Mouse (Mus musculus) brain, embryonic 18.5 days (tissue): ENCODE measurements around the gene Kdm4b.
A peak's percentile ranks its signal among the peaks of the same experiment; 100 is the strongest.

ENCODE experiments used
- DNase-seq: peaks from one replicate; pipeline ENCODE4 v3.0.0-alpha.2; 2012; ENCODE audit warnings: low read depth, low spot score

The Kdm4b gene

GRCm38 (mm10) chr17:56325450-56326152 lies at the start of gene Kdm4b:
Kdm4b (plus strand) TSS chr17:56326062.
- DNase-seq = peak; percentile 99

- DNase-seq = peak; percentile 60
These were observed 49.0 kb upstream of the Kdm4b start, which contains the start of gene Ticam1 for GRCm38 (mm10) chr17:56276643-56277566. Ticam1 (minus strand) TSS chr17:56276786.

- DNase-seq = no peak
These were observed 48.3 kb upstream of the Kdm4b start for GRCm38 (mm10) chr17:56277567-56277893.

GRCm38 (mm10) chr17:56278340-56278739 lies 47.5 kb upstream of the Kdm4b start:
- DNase-seq = no peak

- DNase-seq = no peak
These were observed 46.2 kb upstream of the Kdm4b start for GRCm38 (mm10) chr17:56279481-56280155.

GRCm38 (mm10) chr17:56281193-56281592 lies 44.7 kb upstream of the Kdm4b start:
- no peak for DNase-seq

GRCm38 (mm10) chr17:56282802-56283201 lies 43.1 kb upstream of the Kdm4b start:
- DNase-seq = no peak

- no peak for DNase-seq
These were observed 42.5 kb upstream of the Kdm4b start for GRCm38 (mm10) chr17:56283316-56283715.

GRCm38 (mm10) chr17:56285995-56286394 lies 39.9 kb upstream of the Kdm4b start:
- DNase-seq = no peak

GRCm38 (mm10) chr17:56287830-56288229 lies 38.0 kb upstream of the Kdm4b start:
- DNase-seq = no peak

GRCm38 (mm10) chr17:56288866-56289265 lies 37.0 kb upstream of the Kdm4b start:
- DNase-seq = no peak

- DNase-seq = no peak
These were observed 36.2 kb upstream of the Kdm4b start for GRCm38 (mm10) chr17:56289371-56290331.

- DNase-seq = no peak
These were observed 35.3 kb upstream of the Kdm4b start for GRCm38 (mm10) chr17:56290388-56291170.

- no peak for DNase-seq
These were observed 34.7 kb upstream of the Kdm4b start for GRCm38 (mm10) chr17:56291171-56291511.

- DNase-seq = no peak
These were observed 33.9 kb upstream of the Kdm4b start for GRCm38 (mm10) chr17:56291826-56292475.

- DNase-seq = no peak
These were observed 33.2 kb upstream of the Kdm4b start, which contains the start of gene Plin3 for GRCm38 (mm10) chr17:56292531-56293222. Plin3 (minus strand) TSS chr17:56292873.

GRCm38 (mm10) chr17:56293291-56293690 lies 32.6 kb upstream of the Kdm4b start:
- DNase-seq = no peak

GRCm38 (mm10) chr17:56294241-56294640 lies 31.6 kb upstream of the Kdm4b start:
- no peak for DNase-seq

- DNase-seq = no peak
These were observed 29.7 kb upstream of the Kdm4b start for GRCm38 (mm10) chr17:56296201-56296600.
